Mouse (Mus musculus) CH12.LX (cell line): Measurements from ENCODE around the gene Lhfpl3. TPM values are rescaled to one million over a fixed set of nuclear protein-coding genes. Genes with fewer than 3 reads are reported as not detected.

Source experiments
- DNase-seq: peaks from one replicate; pipeline ENCODE4 v3.0.0-alpha.2; 2013; ENCODE audit errors: extremely low read depth
- H3K27ac ChIP-seq: 2 replicates; pipeline ENCODE4 v1.5.1; 2012; ENCODE audit warnings: low read depth, mild to moderate bottlenecking, control low read depth, moderate library complexity; ENCODE audit not compliant: insufficient read depth
- H3K27me3 ChIP-seq: replicated peaks from 2 replicates; pipeline ENCODE3; 2012; ENCODE audit warnings: inconsistent platforms
- H3K36me3 ChIP-seq, 2 experiments: replicated peaks in 1 of 2; 2 replicates each; pipeline versions ENCODE3 to v1.6.1; 2012; ENCODE audit warnings: inconsistent platforms in 1 of 2, low read length in 1 of 2, mild to moderate bottlenecking in 1 of 2, mixed read lengths in 1 of 2, moderate library complexity in 1 of 2; ENCODE audit not compliant: control insufficient read depth in 1 of 2, insufficient read depth in 1 of 2
- H3K4me1 ChIP-seq, 2 experiments: 2 replicates each; pipeline ENCODE4 v1.6.1; 2012; ENCODE audit warnings: inconsistent platforms in 1 of 2, moderate library complexity in 1 of 2; ENCODE audit not compliant: insufficient read depth in 2 of 2, control insufficient read depth in 1 of 2
- H3K4me2 ChIP-seq: 2 replicates; pipeline ENCODE4 v1.6.1; 2012; ENCODE audit warnings: low read depth, mild to moderate bottlenecking, control low read depth; ENCODE audit not compliant: poor library complexity, insufficient read depth, severe bottlenecking
- H3K4me3 ChIP-seq, 3 experiments: fragments of 150-350 bp in 1 of 3; sonication (generic) in 1 of 3; replicated peaks in 1 of 3; 2 replicates each; pipeline versions ENCODE3 to v1.5.1; 2011 to 2012; ENCODE audit warnings: low read depth in 2 of 3, low read length in 2 of 3, mild to moderate bottlenecking in 2 of 3, moderate library complexity in 2 of 3, control low read depth in 1 of 3, improper control_type of control experiment in 1 of 3, inconsistent platforms in 1 of 3, mixed read lengths in 1 of 3; ENCODE audit not compliant: poor library complexity in 1 of 3
- H3K79me2 ChIP-seq: replicated peaks from 2 replicates; pipeline ENCODE4 v1.6.1; 2012; ENCODE audit warnings: mild to moderate bottlenecking, moderate library complexity; ENCODE audit not compliant: control insufficient read depth, poor library complexity, insufficient read depth, severe bottlenecking; ENCODE audit errors: extremely low read depth
- H3K9ac ChIP-seq: 2 replicates; pipeline ENCODE4 v1.6.1; 2012; ENCODE audit warnings: low read depth, mild to moderate bottlenecking, control low read depth, moderate library complexity; ENCODE audit not compliant: insufficient read depth
- H3K9me3 ChIP-seq: replicated peaks from 2 replicates; pipeline ENCODE3; 2012; ENCODE audit warnings: low read length, inconsistent platforms, mixed read lengths
- EP300 ChIP-seq: IDR thresholded peaks from 2 replicates; pipeline ENCODE4 v1.6.1; 2011; ENCODE audit warnings: low read length, improper control_type of control experiment
- JUND ChIP-seq: conservative IDR thresholded peaks from 2 replicates; pipeline ENCODE4 v1.6.1; 2011; ENCODE audit warnings: low read depth, low read length, improper control_type of control experiment
- KAT2A ChIP-seq: IDR thresholded peaks from 2 replicates; pipeline ENCODE4 v1.6.1; 2012; ENCODE audit warnings: low read length, improper control_type of control experiment, inconsistent platforms; ENCODE audit not compliant: insufficient replicate concordance
- MAX ChIP-seq: IDR thresholded peaks from 2 replicates; pipeline ENCODE4 v1.6.1; 2011; ENCODE audit warnings: low read length, improper control_type of control experiment
- MYC ChIP-seq: IDR thresholded peaks from 2 replicates; pipeline ENCODE4 v1.6.1; 2011; ENCODE audit warnings: low read depth, mild to moderate bottlenecking, improper control_type of control experiment, low read length
- NELFE ChIP-seq: IDR thresholded peaks from 2 replicates; pipeline ENCODE4 v1.6.1; 2011; ENCODE audit warnings: low read depth, low read length, improper control_type of control experiment
- POLR2AphosphoS2 ChIP-seq: IDR thresholded peaks from 2 replicates; pipeline ENCODE4 v1.6.1; 2011; ENCODE audit warnings: low read depth, low read length, improper control_type of control experiment
- RAD21 ChIP-seq: IDR thresholded peaks from 2 replicates; pipeline ENCODE4 v1.6.1; 2011; ENCODE audit warnings: low read depth, mild to moderate bottlenecking, low read length, improper control_type of control experiment, moderate library complexity
- RCOR1 ChIP-seq: conservative IDR thresholded peaks from 2 replicates; pipeline ENCODE4 v1.6.1; 2012; ENCODE audit warnings: low read depth, mild to moderate bottlenecking, inconsistent platforms, low read length, improper control_type of control experiment
- SIN3A ChIP-seq: IDR thresholded peaks from 2 replicates; pipeline ENCODE4 v1.6.1; 2012; ENCODE audit warnings: low read length, improper control_type of control experiment, inconsistent platforms
- UBTF ChIP-seq: IDR thresholded peaks from 2 replicates; pipeline ENCODE4 v1.6.1; 2012; ENCODE audit warnings: low read depth, mild to moderate bottlenecking, inconsistent platforms, low read length, improper control_type of control experiment, moderate library complexity
- USF1 ChIP-seq: IDR thresholded peaks from 2 replicates; pipeline ENCODE4 v1.6.1; 2014; ENCODE audit warnings: low read depth, mild to moderate bottlenecking, inconsistent platforms, low read length, improper control_type of control experiment
- USF2 ChIP-seq: conservative IDR thresholded peaks from 2 replicates; pipeline ENCODE4 v1.6.1; 2011; ENCODE audit warnings: low read depth, low read length, improper control_type of control experiment
- ZC3H11A ChIP-seq: IDR thresholded peaks from 2 replicates; pipeline ENCODE4 v1.6.1; 2012; ENCODE audit warnings: low read depth, mild to moderate bottlenecking, inconsistent platforms, low read length, improper control_type of control experiment
- ZKSCAN1 ChIP-seq: IDR thresholded peaks from 2 replicates; pipeline ENCODE4 v1.6.1; 2012; ENCODE audit warnings: low read depth, inconsistent platforms, low read length, improper control_type of control experiment, borderline replicate concordance
- dilution Hi-C: fragments of 300-500 bp; cut with MboI; formaldehyde crosslinking; loops from 2 replicates; pipeline ENCODE4 v1.14.3; 2020; ENCODE audit warnings: low sequenced_read_pairs; ENCODE audit not compliant: extremely low pct_unique_long_range_greater_than_20kb, extremely low pct_ligation_motif_present
- in situ Hi-C: fragments of 300-500 bp; cut with MboI; formaldehyde crosslinking; loops from 3 replicates; pipeline ENCODE4 v1.14.3; 2019; ENCODE audit warnings: low sequenced_read_pairs, low pct_ligation_motif_present, low pct_unique_long_range_greater_than_20kb, mixed read lengths
- polyA plus RNA-seq: library from polyadenylated mRNA; unstranded; fragments of >175 nt; gene quantifications from 2 replicates; pipeline ENCODE4 v1.2.1, GENCODE M21; 2012; ENCODE audit warnings: low read depth; ENCODE audit not compliant: insufficient read length
- total RNA-seq, 2 experiments: library from RNA; depleted of rRNA; stranded (reverse); fragments of 300-350 nt in 1 of 2; fragments of >200 nt in 1 of 2; gene quantifications; 2 replicates each; pipeline ENCODE4 v1.2.3; 2012 to 2014

Lhfpl3 gene
- total and polyA plus RNA-seq, 3 experiments = 0.08 to 0.11 TPM; not detected in 1

GRCm38 (mm10) chr5:23196879-23197278, 451.0 kb downstream of the Lhfpl3 start:
- no peaks in the 10 kb centered on the region for H3K27me3 ChIP-seq
- H3K9me3 ChIP-seq = no peaks in the 10 kb centered on the region
- no peak overlapping the region for H3K27ac ChIP-seq
- dilution Hi-C loops (no loop called here), in situ Hi-C loops (no loop called here)
- no peaks in the 10 kb centered on the region for H3K36me3 ChIP-seq
- no peak for DNase-seq
- no peaks in the 10 kb centered on the region for H3K4me1 ChIP-seq
- no peak overlapping the region for H3K4me3 ChIP-seq
- no peak overlapping the region for H3K9ac ChIP-seq
- TF ChIP-seq USF2 (no peak), UBTF (no peak), JUND (no peak), USF1 (no peak), NELFE (no peak), ZC3H11A (no peak), RAD21 (no peak; the same call in 1 of the 2 replicates), EP300 (no peak), MYC (no peak), RCOR1 (no peak), MAX (no peak), KAT2A (no peak)
- H3K4me2 ChIP-seq = no peak overlapping the region
- H3K79me2 ChIP-seq = no peaks in the 10 kb centered on the region

- no peaks in the 10 kb centered on the region for H3K79me2 ChIP-seq
- H3K27me3 ChIP-seq = no peaks in the 10 kb centered on the region
- no peak overlapping the region for H3K4me3 ChIP-seq
- in situ Hi-C loops = loop anchor here (25.0 kb wide), 2 partner anchors 251 to 476 kb away; partner anchors contain the start of gene Lhfpl3
- dilution Hi-C loops = no loop called here
- H3K4me1 ChIP-seq = no peaks in the 10 kb centered on the region
- no peak overlapping the region for H3K4me2 ChIP-seq
- H3K9me3 ChIP-seq = no peaks in the 10 kb centered on the region
- no peak for DNase-seq
- no peak overlapping the region for H3K9ac ChIP-seq
- H3K27ac ChIP-seq = no peak overlapping the region
- TF ChIP-seq RAD21 (no peak), UBTF (no peak), SIN3A (no peak), ZKSCAN1 (no peak), NELFE (no peak), POLR2AphosphoS2 (no peak)
- H3K36me3 ChIP-seq = no peaks in the 10 kb centered on the region
Measured at GRCm38 (mm10) chr5:23213086-23213485, 467.2 kb downstream of the Lhfpl3 start.
